Mouse (Mus musculus) brain, embryonic 14.5 days (tissue): ENCODE results near the gene Mpg. TPM values are rescaled to one million over a fixed set of nuclear protein-coding genes. Genes with fewer than 3 reads are reported as not detected.

Experiments
- DNase-seq: peaks from one replicate; pipeline ENCODE4 v3.0.0-alpha.2; 2011; ENCODE audit warnings: low read depth
- CTCF ChIP-seq: fragments of 200-500 bp; IDR thresholded peaks from 2 replicates; pipeline ENCODE4 v1.5.1; 2012; ENCODE audit warnings: inconsistent platforms, mild to moderate bottlenecking, moderate library complexity, borderline replicate concordance; ENCODE audit not compliant: insufficient read depth, insufficient read length; ENCODE audit errors: extremely low read depth
- POLR2A ChIP-seq: fragments of 200-500 bp; IDR thresholded peaks from 2 replicates; pipeline ENCODE4 v1.6.1; 2012; ENCODE audit warnings: mild to moderate bottlenecking, inconsistent platforms, borderline replicate concordance; ENCODE audit not compliant: poor library complexity, insufficient read depth, insufficient read length, severe bottlenecking; ENCODE audit errors: extremely low read depth
- polyA plus RNA-seq: library from polyadenylated mRNA; depleted of rRNA; stranded (reverse); fragments of >200 nt; gene quantifications from 2 replicates; pipeline ENCODE4 v1.2.3, GENCODE M21; 2012; rRNA removed

The Mpg gene
- polyA plus RNA-seq, 1 experiment: 21.3 TPM

- no peak for DNase-seq
- no peak for TF ChIP-seq POLR2A
- no peak for TF ChIP-seq CTCF
Measured at GRCm38 (mm10) chr11:32276347-32276746, 50.0 kb downstream of the Mpg start, which contains the start of gene Hba-x. Gene Hba-x (plus strand): TSS chr11:32276400.

DNA sequence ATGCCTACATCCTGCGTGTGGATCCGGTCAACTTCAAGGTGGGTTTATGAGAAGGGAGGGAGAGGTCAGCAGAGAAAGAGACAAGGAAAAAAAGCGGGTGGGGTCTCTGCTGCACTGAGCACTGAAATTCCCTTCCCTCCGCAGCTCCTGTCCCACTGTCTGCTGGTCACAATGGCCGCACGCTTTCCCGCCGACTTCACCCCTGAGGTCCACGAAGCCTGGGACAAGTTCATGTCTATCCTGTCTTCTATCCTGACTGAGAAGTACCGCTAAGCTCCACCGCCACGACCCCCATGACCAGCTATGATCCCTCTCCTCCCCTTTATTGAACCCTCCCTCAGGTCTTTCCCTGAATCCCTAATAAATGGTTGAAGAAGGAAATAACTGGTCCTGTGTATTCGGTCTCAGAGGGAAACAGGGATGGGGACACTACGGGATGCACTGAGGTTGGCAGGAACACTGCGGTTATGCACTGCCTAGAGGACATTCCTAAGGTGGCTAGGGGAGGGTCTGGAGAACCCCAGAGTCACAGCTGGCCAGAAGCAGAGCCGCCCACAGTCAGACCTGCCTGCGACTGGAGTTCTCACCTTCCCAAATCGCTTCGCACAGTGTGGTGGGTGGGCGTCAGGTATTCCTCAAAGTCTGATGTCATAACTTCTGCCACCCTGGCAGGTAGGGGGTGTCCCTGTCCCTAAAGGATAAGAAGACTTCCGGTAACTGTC, 51.6 kb downstream of the Mpg start:
- no peak for TF ChIP-seq CTCF
- TF ChIP-seq POLR2A: no peak

DNA sequence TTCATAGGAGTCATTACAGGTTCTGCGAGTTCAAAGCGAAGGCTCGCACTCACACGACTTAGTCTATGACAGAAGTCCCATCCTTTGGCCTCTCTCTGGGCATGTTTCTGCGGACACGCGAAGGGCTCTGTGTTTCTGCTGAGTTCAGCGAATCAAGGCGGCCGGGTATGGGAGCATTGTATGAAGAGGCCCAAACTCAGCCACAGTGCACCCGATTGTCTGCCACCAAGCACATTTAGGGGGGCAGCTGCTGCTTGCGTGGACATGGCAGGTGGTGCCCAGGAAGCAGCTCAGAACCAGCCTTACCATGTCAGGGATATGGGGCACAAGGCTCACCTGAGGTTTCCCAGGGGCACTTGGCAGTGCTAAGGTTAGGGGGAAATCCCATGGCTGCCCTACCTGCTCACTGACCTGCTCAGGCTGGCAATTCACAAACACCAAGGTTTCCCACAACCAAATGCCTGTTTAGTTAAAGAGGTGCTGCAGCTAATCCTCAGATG, 52.2 kb downstream of the Mpg start:
- no peak for TF ChIP-seq CTCF
- no peak for TF ChIP-seq POLR2A
- no peak for DNase-seq

More for the DNA sequence above, 51.6 kb downstream of the Mpg start:
- no peak for DNase-seq

DNA sequence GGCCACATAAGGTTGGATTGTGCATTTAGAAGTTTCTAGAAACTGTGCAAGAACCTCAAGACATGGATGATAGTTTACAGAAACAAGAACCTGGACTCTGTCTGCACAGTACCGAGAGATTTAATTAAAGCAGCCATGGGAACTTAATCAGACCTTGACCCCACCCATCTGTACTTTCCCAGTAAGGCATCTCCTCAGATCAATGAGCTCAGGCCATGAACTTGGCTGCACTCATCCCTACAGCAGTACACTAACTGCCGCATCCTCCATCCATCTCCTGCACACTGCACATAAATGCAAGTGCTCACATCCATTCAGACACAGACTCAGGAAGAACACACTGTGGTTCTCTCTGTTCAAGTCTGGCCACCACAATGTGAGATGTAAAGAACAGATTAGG, 54.3 kb downstream of the Mpg start:
- DNase-seq: no peak
- TF ChIP-seq POLR2A (no peak), CTCF (no peak)

DNA sequence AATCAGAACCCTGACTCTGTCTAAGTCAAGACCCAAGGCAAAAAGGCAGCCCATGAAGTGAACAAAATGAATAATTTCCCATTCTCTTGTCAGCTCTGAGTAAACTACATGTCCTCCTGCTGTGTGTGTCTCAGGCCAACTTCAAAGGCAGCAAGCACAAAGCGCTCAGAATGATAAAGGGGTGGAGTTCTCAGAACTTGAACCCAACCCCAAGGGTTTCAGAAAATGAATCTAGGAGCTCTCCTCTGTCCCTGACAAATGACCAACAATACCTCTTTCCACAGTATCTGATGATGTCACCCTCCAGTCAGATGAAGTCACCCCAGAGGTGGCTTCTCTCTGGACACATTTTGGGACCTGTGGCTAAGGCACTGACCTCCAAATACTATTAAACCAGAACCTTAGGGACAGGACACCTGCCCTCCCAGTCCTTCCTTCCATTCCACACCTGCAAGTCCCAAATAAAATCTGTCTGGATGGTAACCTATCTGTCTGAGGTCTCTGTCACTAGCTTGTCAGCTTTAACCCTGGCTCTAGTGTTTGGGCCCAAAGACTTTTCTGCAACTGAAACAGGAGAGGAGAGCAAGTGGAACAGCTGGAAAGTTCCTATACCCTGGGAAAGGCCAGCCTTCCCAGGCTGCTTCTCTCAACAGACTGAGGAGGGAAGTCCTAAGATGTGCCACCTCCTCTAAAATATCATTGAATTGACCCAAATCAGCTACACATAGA, 55.3 kb downstream of the Mpg start:
- DNase-seq: no peak
- TF ChIP-seq CTCF (no peak), POLR2A (no peak)

Other genes with a start within 250 kb of the Mpg start
- gene Nsg2, start 226.0 kb upstream of the Mpg start, polyA plus RNA-seq: 951 and 982 TPM in 2 replicates
- gene Il9r, start 26.2 kb upstream of the Mpg start, polyA plus RNA-seq: 0.11 TPM in 1 of 2 replicates, not detected in the other
- 38.8 and 52.4 TPM in 2 replicates for gene Snrnp25, start 21.1 kb upstream of the Mpg start, polyA plus RNA-seq
- 39.7 and 44.3 TPM in 2 replicates for gene Rhbdf1, start 4.2 kb upstream of the Mpg start, polyA plus RNA-seq
- gene Nprl3, start 41.2 kb downstream of the Mpg start, polyA plus RNA-seq: 84.0 and 116 TPM in 2 replicates
- 38.9 and 65.3 TPM in 2 replicates for gene Hba-x, start 49.9 kb downstream of the Mpg start, polyA plus RNA-seq
- 2,049 and 2,752 TPM in 2 replicates for gene Hba-a1, start 57.0 kb downstream of the Mpg start, polyA plus RNA-seq
- gene Hbq1b, start 60.5 kb downstream of the Mpg start, polyA plus RNA-seq: 1.4 and 2.4 TPM in 2 replicates
- gene Hba-a2, start 70.0 kb downstream of the Mpg start, polyA plus RNA-seq: 4,753 and 6,821 TPM in 2 replicates
- gene Hbq1a, start 73.6 kb downstream of the Mpg start, polyA plus RNA-seq: 1.2 TPM in 2 replicates
- 33.3 and 48.4 TPM in 2 replicates for gene Sh3pxd2b, start 121.3 kb downstream of the Mpg start, polyA plus RNA-seq
- gene Ubtd2, start 228.9 kb downstream of the Mpg start, polyA plus RNA-seq: 60.6 and 70.7 TPM in 2 replicates